Mouse (Mus musculus) CH12.LX (cell line): ENCODE results near the gene Polr3c. TPM values are rescaled to one million over a fixed set of nuclear protein-coding genes. Genes with fewer than 3 reads are reported as not detected.

Experiments
- polyA plus RNA-seq: library from polyadenylated mRNA; unstranded; fragments of >175 nt; gene quantifications from 2 replicates; pipeline ENCODE4 v1.2.1, GENCODE M21; 2012; ENCODE audit warnings: low read depth; ENCODE audit not compliant: insufficient read length
- total RNA-seq, 2 experiments: library from RNA; depleted of rRNA; stranded (reverse); fragments of 300-350 nt in 1 of 2; fragments of >200 nt in 1 of 2; gene quantifications; 2 replicates each; pipeline ENCODE4 v1.2.3; 2012 to 2014

The Polr3c gene
- total and polyA plus RNA-seq, 3 experiments = 18.1 to 78.3 (median 34.5) TPM

Other genes with a start within 250 kb of the Polr3c start
- not detected in 2 replicates for gene Hfe2, start 202.5 kb downstream of the Polr3c start, total RNA-seq (2012; rRNA removed)
- gene Hfe2, start 202.5 kb downstream of the Polr3c start, total RNA-seq (2014; rRNA removed) = not detected in 2 replicates
- not detected in 2 replicates for gene Hfe2, start 202.5 kb downstream of the Polr3c start, polyA plus RNA-seq
- gene Txnip, start 169.7 kb downstream of the Polr3c start, total RNA-seq (2012; rRNA removed) = 52.5 and 76.7 TPM in 2 replicates
- 184 and 220 TPM in 2 replicates for gene Txnip, start 169.7 kb downstream of the Polr3c start, total RNA-seq (2014; rRNA removed)
- gene Txnip, start 169.7 kb downstream of the Polr3c start, polyA plus RNA-seq = 39.2 and 41.8 TPM in 2 replicates
- gene Gm16253, start 150.6 kb downstream of the Polr3c start, total RNA-seq (2012; rRNA removed) = 0.38 and 0.72 TPM in 2 replicates
- not detected in 2 replicates for gene Gm16253, start 150.6 kb downstream of the Polr3c start, total RNA-seq (2014; rRNA removed)
- 0.46 TPM in 1 of 2 replicates, not detected in the other for gene Gm16253, start 150.6 kb downstream of the Polr3c start, polyA plus RNA-seq
- 10.4 and 13.7 TPM in 2 replicates for gene Polr3gl, start 133.4 kb downstream of the Polr3c start, total RNA-seq (2012; rRNA removed)
- gene Polr3gl, start 133.4 kb downstream of the Polr3c start, total RNA-seq (2014; rRNA removed) = 15.7 and 16.6 TPM in 2 replicates
- 18.8 and 28.4 TPM in 2 replicates for gene Polr3gl, start 133.4 kb downstream of the Polr3c start, polyA plus RNA-seq
- 0.04 TPM in 2 replicates for gene Ankrd34a, start 131.0 kb downstream of the Polr3c start, total RNA-seq (2012; rRNA removed)
- gene Ankrd34a, start 131.0 kb downstream of the Polr3c start, total RNA-seq (2014; rRNA removed) = not detected in 2 replicates
- gene Ankrd34a, start 131.0 kb downstream of the Polr3c start, polyA plus RNA-seq = 0.11 TPM in 1 of 2 replicates, not detected in the other
- 2.9 and 4.5 TPM in 2 replicates for gene Lix1l, start 126.5 kb downstream of the Polr3c start, total RNA-seq (2012; rRNA removed)
- gene Lix1l, start 126.5 kb downstream of the Polr3c start, total RNA-seq (2014; rRNA removed) = 3.7 and 4.6 TPM in 2 replicates
- 4.0 and 4.7 TPM in 2 replicates for gene Lix1l, start 126.5 kb downstream of the Polr3c start, polyA plus RNA-seq
- 80.3 and 114 TPM in 2 replicates for gene Rbm8a, start 97.7 kb downstream of the Polr3c start, total RNA-seq (2012; rRNA removed)
- 50.2 and 59.7 TPM in 2 replicates for gene Rbm8a, start 97.7 kb downstream of the Polr3c start, total RNA-seq (2014; rRNA removed)
- gene Rbm8a, start 97.7 kb downstream of the Polr3c start, polyA plus RNA-seq = 187 and 377 TPM in 2 replicates
- gene Pex11b, start 92.3 kb downstream of the Polr3c start, total RNA-seq (2012; rRNA removed) = 23.4 and 23.9 TPM in 2 replicates
- gene Pex11b, start 92.3 kb downstream of the Polr3c start, total RNA-seq (2014; rRNA removed) = 26.3 and 33.1 TPM in 2 replicates
- gene Pex11b, start 92.3 kb downstream of the Polr3c start, polyA plus RNA-seq = 23.2 and 27.9 TPM in 2 replicates
- 0.08 and 0.13 TPM in 2 replicates for gene Gm42957, start 92.2 kb downstream of the Polr3c start, total RNA-seq (2012; rRNA removed)
- not detected in 2 replicates for gene Gm42957, start 92.2 kb downstream of the Polr3c start, total RNA-seq (2014; rRNA removed)
- gene Gm42957, start 92.2 kb downstream of the Polr3c start, polyA plus RNA-seq = 0.11 TPM in 1 of 2 replicates, not detected in the other
- gene Itga10, start 82.0 kb downstream of the Polr3c start, total RNA-seq (2012; rRNA removed) = 0.80 and 1.2 TPM in 2 replicates
- 0.36 and 0.46 TPM in 2 replicates for gene Itga10, start 82.0 kb downstream of the Polr3c start, total RNA-seq (2014; rRNA removed)
- gene Itga10, start 82.0 kb downstream of the Polr3c start, polyA plus RNA-seq = 1.0 and 1.2 TPM in 2 replicates
- 6.5 and 11.2 TPM in 2 replicates for gene Ankrd35, start 57.5 kb downstream of the Polr3c start, total RNA-seq (2012; rRNA removed)
- 0.51 and 0.78 TPM in 2 replicates for gene Ankrd35, start 57.5 kb downstream of the Polr3c start, total RNA-seq (2014; rRNA removed)
- 1.9 and 2.5 TPM in 2 replicates for gene Ankrd35, start 57.5 kb downstream of the Polr3c start, polyA plus RNA-seq
- 10.2 and 13.1 TPM in 2 replicates for gene Pias3, start 31.2 kb downstream of the Polr3c start, total RNA-seq (2012; rRNA removed)
- gene Pias3, start 31.2 kb downstream of the Polr3c start, total RNA-seq (2014; rRNA removed) = 5.9 and 6.3 TPM in 2 replicates
- 20.2 and 21.4 TPM in 2 replicates for gene Pias3, start 31.2 kb downstream of the Polr3c start, polyA plus RNA-seq
- 0.84 and 1.0 TPM in 2 replicates for gene Nudt17, start 19.1 kb downstream of the Polr3c start, total RNA-seq (2012; rRNA removed)
- 0.21 and 0.39 TPM in 2 replicates for gene Nudt17, start 19.1 kb downstream of the Polr3c start, total RNA-seq (2014; rRNA removed)
- 1.1 and 1.9 TPM in 2 replicates for gene Nudt17, start 19.1 kb downstream of the Polr3c start, polyA plus RNA-seq
- gene Rnf115, start within 50 bp of the Polr3c start, total RNA-seq (2012; rRNA removed) = 25.8 and 28.5 TPM in 2 replicates
- 79.3 and 83.5 TPM in 2 replicates for gene Rnf115, start within 50 bp of the Polr3c start, total RNA-seq (2014; rRNA removed)
- gene Rnf115, start within 50 bp of the Polr3c start, polyA plus RNA-seq = 61.1 and 64.7 TPM in 2 replicates
- 0.13 TPM in 2 replicates for gene Pdzk1, start 101.7 kb upstream of the Polr3c start, total RNA-seq (2012; rRNA removed)
- not detected in 2 replicates for gene Pdzk1, start 101.7 kb upstream of the Polr3c start, total RNA-seq (2014; rRNA removed)
- 0.11 TPM in 1 of 2 replicates, not detected in the other for gene Pdzk1, start 101.7 kb upstream of the Polr3c start, polyA plus RNA-seq
- not detected in 2 replicates for gene Cd160, start 101.7 kb upstream of the Polr3c start, total RNA-seq (2012; rRNA removed)
- not detected in 2 replicates for gene Cd160, start 101.7 kb upstream of the Polr3c start, total RNA-seq (2014; rRNA removed)
- gene Cd160, start 101.7 kb upstream of the Polr3c start, polyA plus RNA-seq = 0.15 TPM in 1 of 2 replicates, not detected in the other
- not detected in 2 replicates for gene Gja5, start 177.1 kb upstream of the Polr3c start, total RNA-seq (2012; rRNA removed)
- gene Gja5, start 177.1 kb upstream of the Polr3c start, total RNA-seq (2014; rRNA removed) = not detected in 2 replicates
- not detected in 2 replicates for gene Gja5, start 177.1 kb upstream of the Polr3c start, polyA plus RNA-seq
- gene Gpr89, start 177.7 kb upstream of the Polr3c start, total RNA-seq (2012; rRNA removed) = 27.9 and 28.9 TPM in 2 replicates
- gene Gpr89, start 177.7 kb upstream of the Polr3c start, total RNA-seq (2014; rRNA removed) = 30.8 and 32.8 TPM in 2 replicates
- 31.3 and 31.9 TPM in 2 replicates for gene Gpr89, start 177.7 kb upstream of the Polr3c start, polyA plus RNA-seq
- 0.04 TPM in 1 of 2 replicates, not detected in the other for gene Gja8, start 198.4 kb upstream of the Polr3c start, total RNA-seq (2012; rRNA removed)
- not detected in 2 replicates for gene Gja8, start 198.4 kb upstream of the Polr3c start, total RNA-seq (2014; rRNA removed)
- not detected in 2 replicates for gene Gja8, start 198.4 kb upstream of the Polr3c start, polyA plus RNA-seq